Mouse (Mus musculus): ENCODE data around the gene Gtf2f2.

DNA sequence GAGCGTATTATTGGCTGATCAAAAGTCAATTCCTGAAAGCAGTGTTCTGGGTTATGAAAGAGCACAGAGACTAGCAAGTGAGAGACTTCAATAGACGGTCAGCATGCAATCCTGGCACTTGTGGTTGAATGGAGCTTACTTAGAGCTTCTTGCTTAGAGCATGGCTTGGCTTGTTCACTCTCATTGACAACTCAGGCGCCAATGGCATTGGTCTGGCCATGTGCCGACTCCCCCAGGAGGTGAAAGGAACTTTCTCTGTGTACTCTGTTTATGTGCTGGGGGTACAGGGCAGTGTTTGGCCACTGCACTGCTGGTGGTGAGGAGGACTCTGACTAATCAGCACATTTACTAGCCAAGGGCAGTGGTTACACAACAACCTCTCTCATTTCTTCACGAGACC, 48.8 kb upstream of the Gtf2f2 start:
- TF ChIP-seq CTCF (IDR thresholded peaks at IDR 0.05; ENCODE audit: control insufficient read depth, insufficient read depth, insufficient read length) (no peak), USF1 (IDR thresholded peaks at IDR 0.05; ENCODE audit: low read depth) (no peak)
